ENCODE assay signal across 24 mouse cellular contexts in genomic region chr9:22824910-22825309, GRCm38 (mm10).
DNase-seq lines count a peak whose midpoint lies in the region; ATAC-seq and TF ChIP-seq lines count a peak whose summit lies in the region.
"Had no signal": no experiment of that assay in that cellular context is flagged by ENCODE, and none has a peak within 500 bp of the region (broad histone marks: within the 10 kb centered on the region; RNA-seq: fewer than 3 reads in every experiment).

No protein-coding gene starts in this region.

- DNase-seq in cerebellum, postnatal 10 days, result peak; percentile 19 to 44
- DNase-seq in cerebellum, adult 2 months, result no peak
- no peak for DNase-seq in hindbrain, embryonic 14.5 days (ENCODE audit: low spot score)
- no peak for DNase-seq in lung, postnatal 4 days
- peak; percentile 52 for DNase-seq in retina, postnatal 1 day
- DNase-seq in retina, embryonic 14.5 days (ENCODE audit: low spot score), result no peak
- DNase-seq: adrenal gland, postnatal 10 days; cerebellum, adult 9-10 months; embryo, embryonic 11 days; gastrocnemius, postnatal 10 days; kidney, adult 2 months; kidney, postnatal 36 days; liver, postnatal 0 days; right cerebral cortex, postnatal 4 days; thymus, adult 2 months had no signal

- TF ChIP-seq POLR2A in cerebellum, adult 2 months (IDR thresholded peaks at IDR 0.05; ENCODE audit: borderline replicate concordance, insufficient read depth, low read length), result no peak

- TF ChIP-seq CTCF in cerebellum, adult 2 months (IDR thresholded peaks at IDR 0.05; ENCODE audit: borderline replicate concordance, insufficient read depth, low read depth, low read length), result no peak

- ATAC-seq in hindbrain, embryonic 12.5 days (ENCODE audit: low FRiP score), result 0 out of 2 replicates have a peak, but pooled peaks have one; percentile 35
- no peak for ATAC-seq in hindbrain, embryonic 14.5 days (ENCODE audit: low FRiP score)
- ATAC-seq in lung, embryonic 16.5 days (ENCODE audit: low read depth), result 0 out of 2 replicates have a peak, but pooled peaks have one; percentile 39
- ATAC-seq: hindbrain, embryonic 16.5 days; intestine, embryonic 15.5 days; liver, embryonic 12.5 days; liver, postnatal 0 days had no signal

- H3K27ac ChIP-seq in cerebellum, adult 2 months (ENCODE audit: insufficient read depth, low read length), result no peak overlapping the region
- H3K27ac ChIP-seq in hindbrain, embryonic 12.5 days, result no peak overlapping the region
- no peak overlapping the region for H3K27ac ChIP-seq in hindbrain, embryonic 14.5 days
- no peak overlapping the region for H3K27ac ChIP-seq in lung, embryonic 16.5 days (ENCODE audit: low read length)
- H3K27ac ChIP-seq: embryonic facial prominence, embryonic 12.5 days; heart, embryonic 15.5 days; intestine, embryonic 15.5 days; layer of hippocampus, adult 2 months; liver, embryonic 12.5 days had no signal

- 87% methylated on average over 8 of the region's 8 CpGs for WGBS in cerebellum, adult 2 months
- WGBS in hindbrain, embryonic 12.5 days, result 31% methylated on average over 8 of the region's 8 CpGs
- 22% methylated on average over 8 of the region's 8 CpGs for WGBS in hindbrain, embryonic 14.5 days
- 53% methylated on average over 8 of the region's 8 CpGs for WGBS in lung, embryonic 16.5 days

- no peaks in the 10 kb centered on the region for H3K27me3 ChIP-seq in cerebellum, adult 2 months (ENCODE audit: control insufficient read depth, insufficient read depth, low read length)
- H3K27me3 ChIP-seq in hindbrain, embryonic 12.5 days, result 0 out of 2 replicates have a peak, but pooled peaks cover 3% of the 10 kb centered on the region
- no peaks in the 10 kb centered on the region for H3K27me3 ChIP-seq in hindbrain, embryonic 14.5 days (ENCODE audit: control insufficient read depth, insufficient read depth, low read length)
- H3K27me3 ChIP-seq in lung, embryonic 16.5 days (ENCODE audit: control insufficient read depth, insufficient read depth, low read depth, low read length), result no peaks in the 10 kb centered on the region
- H3K27me3 ChIP-seq: embryonic facial prominence, embryonic 12.5 days; heart, embryonic 15.5 days; intestine, embryonic 15.5 days; liver, embryonic 12.5 days had no signal

- no peak overlapping the region for H3K9ac ChIP-seq in hindbrain, embryonic 12.5 days
- no peak overlapping the region for H3K9ac ChIP-seq in hindbrain, embryonic 14.5 days
- no peak overlapping the region for H3K9ac ChIP-seq in lung, embryonic 16.5 days (ENCODE audit: low read length)
- H3K9ac ChIP-seq: embryonic facial prominence, embryonic 12.5 days; heart, embryonic 15.5 days; intestine, embryonic 15.5 days; liver, embryonic 12.5 days; liver, postnatal 0 days had no signal

- peaks cover 4% of the 10 kb centered on the region for H3K4me1 ChIP-seq in cerebellum, adult 2 months (ENCODE audit: control insufficient read depth, insufficient read depth, low read length)
- H3K4me1 ChIP-seq in hindbrain, embryonic 12.5 days, result peaks cover 12% of the 10 kb centered on the region; the same call in 1 of the 2 replicates
- H3K4me1 ChIP-seq in hindbrain, embryonic 14.5 days (replicated peaks; ENCODE audit: control insufficient read depth, insufficient read depth, low read length), result peaks cover 12% of the 10 kb centered on the region; the same call in 1 of the 2 replicates
- peaks cover 7% of the 10 kb centered on the region; the same call in 1 of the 2 replicates for H3K4me1 ChIP-seq in lung, embryonic 16.5 days (replicated peaks; ENCODE audit: control insufficient read depth, insufficient read depth, low read length)
- H3K4me1 ChIP-seq: embryonic facial prominence, embryonic 12.5 days; intestine, embryonic 15.5 days; liver, embryonic 12.5 days had no signal

- H3K36me3 ChIP-seq in hindbrain, embryonic 12.5 days, result no peaks in the 10 kb centered on the region
- no peaks in the 10 kb centered on the region for H3K36me3 ChIP-seq in hindbrain, embryonic 14.5 days (replicated peaks; ENCODE audit: control insufficient read depth, insufficient read depth)
- H3K36me3 ChIP-seq in lung, embryonic 16.5 days (ENCODE audit: control insufficient read depth, insufficient read depth, low read length), result no peaks in the 10 kb centered on the region
- H3K36me3 ChIP-seq: embryonic facial prominence, embryonic 12.5 days; heart, embryonic 15.5 days; intestine, embryonic 15.5 days; liver, embryonic 12.5 days had no signal

- H3K4me3 ChIP-seq in cerebellum, adult 2 months (replicated peaks; ENCODE audit: insufficient read depth, low read depth, low read length), result no peak overlapping the region
- H3K4me3 ChIP-seq in hindbrain, embryonic 12.5 days, result no peak overlapping the region
- H3K4me3 ChIP-seq in hindbrain, embryonic 14.5 days (replicated peaks; ENCODE audit: low read length), result no peak overlapping the region
- H3K4me3 ChIP-seq in lung, embryonic 16.5 days (ENCODE audit: low read length), result no peak overlapping the region
- H3K4me3 ChIP-seq: embryonic facial prominence, embryonic 12.5 days; heart, embryonic 15.5 days; intestine, embryonic 15.5 days; layer of hippocampus, adult 2 months; liver, embryonic 12.5 days had no signal

- no peaks in the 10 kb centered on the region for H3K9me3 ChIP-seq in hindbrain, embryonic 12.5 days (replicated peaks)
- H3K9me3 ChIP-seq in hindbrain, embryonic 14.5 days (ENCODE audit: control insufficient read depth, low read length), result no peaks in the 10 kb centered on the region
- H3K9me3 ChIP-seq in lung, embryonic 16.5 days (ENCODE audit: control insufficient read depth, low read length), result no peaks in the 10 kb centered on the region
- H3K9me3 ChIP-seq: embryonic facial prominence, embryonic 12.5 days; G1E; heart, embryonic 15.5 days; intestine, embryonic 15.5 days; liver, embryonic 12.5 days had no signal

- H3K4me2 ChIP-seq in hindbrain, embryonic 12.5 days (replicated peaks), result no peak overlapping the region
- H3K4me2 ChIP-seq in hindbrain, embryonic 14.5 days (replicated peaks), result no peak overlapping the region
- no peak overlapping the region for H3K4me2 ChIP-seq in lung, embryonic 16.5 days (ENCODE audit: low read depth, low read length)
- H3K4me2 ChIP-seq: embryonic facial prominence, embryonic 12.5 days; heart, embryonic 15.5 days; intestine, embryonic 15.5 days; liver, embryonic 12.5 days had no signal

Comparison
In these comparisons a context has a peak if more than half of its experiments do, and no peak if none do; other contexts are left out.
1. DNase-seq: peak in cerebellum, postnatal 10 days (2 of 2) and retina, postnatal 1 day (single experiment); none in cerebellum, adult 2 months (0 of 2), hindbrain, embryonic 14.5 days (single experiment), lung, postnatal 4 days (0 of 2) and retina, embryonic 14.5 days (single experiment).